Mouse (Mus musculus) liver, adult 2 months (tissue): ENCODE data around the gene Gps1.

ENCODE experiments used
- CTCF ChIP-seq: fragments of 200-500 bp; IDR thresholded peaks from 2 replicates; pipeline ENCODE4 v1.5.1; 2011; ENCODE audit warnings: low read depth, low read length, control low read depth
- POLR2A ChIP-seq: fragments of 200-500 bp; IDR thresholded peaks from 2 replicates; pipeline ENCODE4 v1.6.1; 2011; ENCODE audit warnings: low read length, control low read depth; ENCODE audit not compliant: insufficient read depth; ENCODE audit errors: extremely low read depth

DNA sequence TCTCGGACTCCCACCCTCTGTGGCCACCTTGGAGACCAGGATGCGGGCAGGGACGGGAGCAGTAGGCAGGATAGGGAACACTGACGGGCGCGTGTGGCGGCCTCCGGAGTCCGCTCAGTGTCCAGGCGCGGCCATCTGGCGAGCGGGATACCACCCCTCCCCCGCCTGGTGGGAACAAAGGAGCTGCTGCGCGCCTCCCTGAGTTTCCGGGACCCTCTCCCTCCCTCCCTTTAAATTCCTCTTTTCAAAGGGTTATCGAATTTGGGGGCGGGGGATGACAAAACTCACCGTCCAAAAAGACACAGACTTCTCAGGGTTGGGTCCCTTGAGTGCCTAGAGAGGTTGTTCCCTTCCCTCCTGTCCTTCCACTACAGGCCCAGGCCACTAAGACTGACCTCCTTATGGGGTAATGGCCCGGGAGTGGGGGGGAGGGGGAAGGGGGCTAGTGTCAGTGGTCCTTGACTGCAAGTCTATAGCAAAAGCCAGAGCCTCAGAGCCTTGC is 40.8 kb downstream of the Gps1 start:
- TF ChIP-seq CTCF (no peak), POLR2A (no peak)
